Mouse (Mus musculus) liver, adult (tissue): ENCODE results near the gene Agpat1.

ENCODE experiments used
- GATA4 ChIP-seq: IDR thresholded peaks from 2 replicates; pipeline ENCODE4 v1.6.1; 2014; ENCODE audit warnings: mild to moderate bottlenecking, low read length; ENCODE audit not compliant: insufficient replicate concordance

Agpat1 gene

GRCm38 (mm10) chr17:34607997-34608396 is 3.9 kb downstream of the Agpat1 start:
- TF ChIP-seq GATA4 = no peak

GRCm38 (mm10) chr17:34611050-34611449 is 7.0 kb downstream of the Agpat1 start:
- TF ChIP-seq GATA4 = no peak

DNA sequence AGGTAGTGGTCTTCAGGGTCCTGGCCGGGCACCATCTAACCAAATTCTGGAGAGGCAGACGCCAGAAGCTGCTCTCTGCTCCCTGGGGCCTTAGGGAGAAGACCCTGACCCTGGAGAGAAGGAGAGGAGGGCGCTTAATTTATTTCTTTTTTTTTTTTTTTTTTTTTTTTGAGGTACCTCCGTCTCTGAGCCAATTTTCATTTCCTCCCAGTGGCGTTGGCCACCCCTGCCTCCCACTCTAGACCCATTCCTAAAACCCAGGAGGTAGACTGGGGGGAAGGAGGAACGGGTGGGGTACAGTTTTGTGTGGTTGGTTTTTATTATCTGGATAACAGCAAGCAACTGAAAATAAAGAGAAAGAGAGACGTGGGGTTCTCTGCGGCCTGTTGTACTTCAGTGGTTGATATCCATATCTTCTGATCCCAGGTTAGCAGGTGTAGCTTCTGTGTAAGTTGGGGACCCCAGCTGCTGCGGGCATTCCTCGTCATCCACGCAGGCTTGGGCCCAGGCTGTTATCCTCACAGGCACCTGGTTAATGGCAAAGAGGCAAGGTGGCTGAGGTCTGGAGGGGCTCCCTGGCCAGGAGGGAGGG is 9.1 kb downstream of the Agpat1 start:
- no peak for TF ChIP-seq GATA4

DNA sequence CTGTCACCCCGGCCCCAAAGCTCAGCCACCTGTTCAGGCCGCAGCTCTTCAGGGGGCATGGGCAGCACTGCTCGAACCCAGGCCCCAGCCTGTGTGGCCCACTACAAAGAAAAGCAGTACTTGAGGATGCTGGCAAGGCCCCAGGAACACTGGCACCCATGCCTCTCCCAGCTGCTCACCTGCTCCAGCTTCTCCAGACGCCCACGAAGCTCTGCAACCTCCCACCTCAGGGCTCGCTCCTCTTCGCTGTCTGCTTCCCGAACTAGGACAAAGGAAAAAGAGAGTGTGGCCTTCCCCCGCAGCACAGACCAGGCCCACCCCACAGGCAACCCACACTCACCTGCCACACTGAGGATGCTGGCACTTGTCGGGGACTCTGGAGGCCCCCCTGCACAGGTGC is 9.8 kb downstream of the Agpat1 start:
- TF ChIP-seq GATA4 = no peak

DNA sequence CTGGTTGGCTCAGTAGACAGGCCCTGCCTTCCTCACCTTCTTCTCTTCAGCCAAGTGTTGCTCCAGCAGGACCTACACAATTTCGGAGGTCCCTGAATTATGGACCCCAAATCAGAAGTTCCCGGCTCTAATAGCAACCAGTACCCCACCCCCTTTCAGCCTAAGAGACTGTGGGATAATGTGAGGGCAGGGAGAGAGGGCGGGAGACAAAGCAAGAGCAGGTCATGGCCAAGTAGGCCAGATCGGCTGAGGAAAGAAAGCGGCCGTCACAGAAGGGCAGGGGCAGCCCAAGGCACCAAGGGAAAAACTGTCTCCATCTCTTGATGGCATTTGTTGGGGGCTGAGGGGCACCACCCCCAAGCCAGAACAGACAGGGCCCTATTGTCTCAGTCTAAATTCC is 11.8 kb downstream of the Agpat1 start, which contains the start of gene Egfl8:
Gene Egfl8, minus strand, starts transcription at position 101 of the 400 bp plus-strand sequence.
- no peak for TF ChIP-seq GATA4

- TF ChIP-seq GATA4 = no peak
These were observed 14.9 kb downstream of the Agpat1 start for GRCm38 (mm10) chr17:34618999-34619398.

DNA sequence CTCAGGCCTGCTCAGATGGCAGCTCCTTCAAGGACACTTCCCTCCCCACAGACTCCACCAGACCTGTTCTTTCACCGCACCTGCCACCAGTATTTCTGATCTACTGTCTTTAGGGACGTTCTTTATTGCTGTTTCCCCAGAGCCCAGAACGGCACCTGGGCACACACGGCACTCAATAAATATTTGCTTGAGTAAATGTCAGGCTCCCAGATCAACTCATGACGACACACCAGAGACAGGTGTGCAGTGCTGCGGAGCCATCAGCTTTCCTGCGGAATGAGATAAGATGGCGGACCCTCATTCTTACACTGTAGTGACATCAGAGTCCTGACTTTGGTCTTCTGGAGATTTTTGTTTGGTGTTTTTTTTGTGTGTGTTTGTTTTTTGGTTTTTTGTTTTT is 16.9 kb downstream of the Agpat1 start:
- TF ChIP-seq GATA4 = no peak

GRCm38 (mm10) chr17:34623161-34623560 is 19.1 kb downstream of the Agpat1 start:
- TF ChIP-seq GATA4 = no peak

GRCm38 (mm10) chr17:34624981-34625380 is 20.9 kb downstream of the Agpat1 start:
- no peak for TF ChIP-seq GATA4

DNA sequence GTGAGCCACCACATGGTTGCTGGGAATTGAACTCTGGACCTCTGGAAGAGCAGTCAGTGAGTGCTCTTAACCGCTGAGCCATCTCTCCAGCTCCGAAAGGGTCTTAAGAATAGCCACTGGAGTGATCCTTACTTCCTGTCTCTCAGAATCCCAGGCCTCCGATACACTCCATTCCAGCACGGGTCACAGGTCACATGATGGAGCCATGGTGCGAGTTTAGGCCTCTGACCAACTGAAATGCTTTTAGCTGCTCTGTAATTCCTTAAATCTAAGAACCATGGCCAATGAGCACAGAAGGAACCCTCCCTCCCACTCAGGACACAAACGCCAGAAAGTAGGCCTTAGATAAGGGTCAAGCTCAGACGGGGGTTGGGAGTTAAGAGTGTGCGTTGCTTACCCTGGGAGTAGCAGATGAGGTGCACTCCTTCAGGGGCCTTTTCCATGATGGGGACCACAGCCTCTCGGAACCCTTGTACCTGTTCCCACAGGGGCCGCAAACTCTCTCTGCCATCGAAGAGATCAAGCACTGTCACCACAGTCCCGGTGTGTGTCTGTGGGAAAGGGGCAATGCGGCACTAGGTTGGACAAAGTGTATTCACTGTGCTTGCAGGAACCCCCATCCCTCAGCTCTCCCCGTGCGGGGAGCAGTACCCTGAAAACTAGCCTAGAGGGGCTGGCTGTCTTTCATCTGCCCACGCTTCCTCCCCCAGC is 22.2 kb downstream of the Agpat1 start:
- TF ChIP-seq GATA4 = no peak

- no peak for TF ChIP-seq GATA4
These were observed 22.7 kb downstream of the Agpat1 start for GRCm38 (mm10) chr17:34626773-34627092.

- peak; percentile 52; the same call in 1 of the 2 replicates for TF ChIP-seq GATA4
These were observed 23.3 kb downstream of the Agpat1 start for GRCm38 (mm10) chr17:34627093-34627942.

DNA sequence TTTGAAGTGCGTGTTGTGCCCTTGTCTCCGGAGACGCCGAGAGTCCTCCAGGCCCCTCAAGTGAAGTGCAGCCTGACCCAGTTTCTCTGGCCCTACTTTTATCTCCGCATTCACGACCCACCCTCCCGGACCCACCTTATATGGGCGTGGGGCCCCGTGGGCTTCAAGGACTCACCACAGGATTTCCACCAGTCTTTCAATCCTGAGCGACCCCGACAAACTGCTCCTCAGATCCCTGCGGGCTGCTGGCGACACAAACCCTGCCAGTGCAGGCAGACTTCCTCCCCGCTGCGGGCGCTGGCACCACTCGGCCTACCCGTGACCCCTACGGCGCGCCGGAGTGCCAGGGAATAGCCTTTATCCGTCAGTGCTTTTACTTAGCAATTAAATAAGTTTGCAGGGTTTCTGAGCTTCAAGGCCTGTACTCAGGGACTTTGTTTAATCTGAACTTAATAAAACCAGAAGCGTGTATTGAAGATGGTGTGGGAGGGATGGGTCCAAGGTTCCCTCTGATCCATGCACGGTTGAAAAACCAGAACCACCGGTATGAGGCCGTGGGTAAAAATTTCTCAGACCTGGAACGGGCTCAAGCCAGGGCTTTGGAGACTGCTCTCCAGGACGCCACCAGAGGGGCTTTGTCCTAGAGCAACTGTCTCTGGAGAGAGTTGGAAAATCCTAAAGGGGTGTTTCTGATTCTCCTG is 24.0 kb downstream of the Agpat1 start, which contains the start of gene Ppt2:
Gene Ppt2, minus strand, starts transcription at position 568 of the 701 bp plus-strand sequence.
- TF ChIP-seq GATA4 = no peak

DNA sequence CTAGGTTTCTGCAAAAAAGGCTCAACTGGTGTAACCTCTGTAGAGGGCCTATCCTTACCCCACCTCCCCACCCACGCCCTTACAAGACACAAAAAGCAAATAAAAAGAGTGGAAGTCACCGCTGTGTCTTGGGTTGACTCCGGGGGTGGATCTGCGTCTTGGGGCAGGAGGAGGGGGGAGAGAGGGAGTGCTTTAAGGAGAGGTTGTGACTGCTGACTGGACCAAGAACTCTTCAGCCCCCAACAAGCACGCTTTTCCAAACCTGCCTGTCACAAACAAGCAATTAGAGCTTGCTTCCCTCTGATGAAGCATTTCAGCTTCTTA is 24.5 kb downstream of the Agpat1 start:
- no peak for TF ChIP-seq GATA4

DNA sequence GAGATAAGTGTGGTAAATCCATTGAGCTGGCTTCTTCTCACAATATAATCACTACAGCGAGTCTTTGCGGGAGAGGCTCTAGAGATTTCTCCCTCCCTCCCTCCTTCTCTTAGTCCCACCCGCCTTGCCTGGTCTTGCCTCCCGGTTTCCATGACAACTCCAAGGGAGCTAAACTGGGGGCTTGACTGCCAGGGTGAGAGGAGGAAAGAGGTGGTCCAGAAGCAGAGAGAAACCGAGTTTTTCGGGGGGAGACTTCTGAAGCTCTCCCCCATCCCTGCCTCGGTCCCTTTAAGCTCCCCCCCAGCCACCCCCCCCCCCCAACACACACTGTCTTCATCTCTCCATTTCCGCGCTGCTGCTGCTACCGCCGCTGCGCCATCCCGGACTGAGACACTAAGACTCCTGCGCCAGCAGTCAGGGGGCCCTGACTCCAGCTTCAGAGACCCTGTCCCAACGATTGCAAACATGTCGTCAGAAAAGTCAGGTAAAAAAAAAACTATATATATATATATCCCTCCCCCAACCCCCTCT is 25.2 kb downstream of the Agpat1 start, which contains the start of gene Prrt1:
Gene Prrt1, plus strand, starts transcription at position 313 of the 531 bp plus-strand sequence.
- no peak for TF ChIP-seq GATA4
